Mouse (Mus musculus) C2C12 (cell line): ENCODE data around the gene Ddx56. TPM values are rescaled to one million over a fixed set of nuclear protein-coding genes. Genes with fewer than 3 reads are reported as not detected.
"Not testable (repeated sequence)": the region's sequence is repeated elsewhere in the genome, so short reads cannot be mapped to it uniquely, and the experiment has no call there.

Experiments
- H3K27me3 ChIP-seq: one replicate; pipeline ENCODE4 v1.6.1; 2011; ENCODE audit not compliant: control insufficient read depth, insufficient read depth, insufficient read length
- H3K36me3 ChIP-seq: one replicate; pipeline ENCODE4 v1.6.1; 2011; ENCODE audit not compliant: control insufficient read depth, insufficient read depth
- H3K4me3 ChIP-seq: one replicate; pipeline ENCODE4 v1.5.1; 2011; ENCODE audit warnings: mild to moderate bottlenecking, control low read depth; ENCODE audit not compliant: poor library complexity, insufficient read depth, severe bottlenecking
- H3K79me2 ChIP-seq: one replicate; pipeline ENCODE4 v1.6.1; 2011; ENCODE audit not compliant: control insufficient read depth, insufficient read depth
- H3K79me3 ChIP-seq: one replicate; pipeline ENCODE4 v1.6.1; 2011; ENCODE audit warnings: low read depth, control low read depth
- H3ac ChIP-seq: one replicate; pipeline ENCODE3; 2011; ENCODE audit warnings: low read depth; ENCODE audit not compliant: control insufficient read depth, insufficient read length
- CEBPB ChIP-seq: IDR thresholded peaks from one replicate; pipeline ENCODE4 v1.6.1; 2011; ENCODE audit warnings: low read depth, mild to moderate bottlenecking, control low read depth, moderate library complexity
- CTCF ChIP-seq: IDR thresholded peaks from one replicate; pipeline ENCODE4 v1.5.1; 2011; ENCODE audit not compliant: control insufficient read depth, insufficient read depth, insufficient read length
- FOSL1 ChIP-seq: IDR thresholded peaks from one replicate; pipeline ENCODE4 v1.8.0; 2011; ENCODE audit warnings: mild to moderate bottlenecking, low read length; ENCODE audit not compliant: poor library complexity, insufficient read depth, severe bottlenecking
- MAX ChIP-seq: IDR thresholded peaks from one replicate; pipeline ENCODE4 v1.6.1; 2011; ENCODE audit warnings: mild to moderate bottlenecking, control low read depth
- MYOD1 ChIP-seq: IDR thresholded peaks from one replicate; pipeline ENCODE4 v1.6.1; 2011; ENCODE audit warnings: low read depth; ENCODE audit not compliant: control insufficient read depth, insufficient read length
- MYOG ChIP-seq: IDR thresholded peaks from one replicate; pipeline ENCODE4 v1.6.1; 2011; ENCODE audit not compliant: control insufficient read depth, insufficient read length; ENCODE audit errors: extremely low read depth
- USF1 ChIP-seq: IDR thresholded peaks from one replicate; pipeline ENCODE4 v1.6.1; 2011; ENCODE audit warnings: low read depth, mild to moderate bottlenecking, control low read depth, moderate library complexity
- polyA plus RNA-seq: library from polyadenylated mRNA; unstranded; fragments of >200 nt; fragmentation: generic; extraction: Trizol; gene quantifications from one replicate; pipeline ENCODE4 v1.2.1, GENCODE M21; 2012; ENCODE audit warnings: missing spikeins

Ddx56 gene
- polyA plus RNA-seq, 1 experiment: 77.3 TPM

GRCm38 (mm10) chr11:6259413-6259812, 8.2 kb downstream of the Ddx56 start:
- peaks cover 2% of the 10 kb centered on the region for H3K79me3 ChIP-seq
- no peaks in the 10 kb centered on the region for H3K27me3 ChIP-seq
- TF ChIP-seq USF1 (no peak), MAX (no peak), MYOD1 (no peak), FOSL1 (no peak), MYOG (no peak), CEBPB (no peak), CTCF (no peak)
- no peak overlapping the region for H3ac ChIP-seq
- peaks cover 3% of the 10 kb centered on the region for H3K79me2 ChIP-seq
- no peak overlapping the region for H3K4me3 ChIP-seq
- peaks cover 68% of the 10 kb centered on the region for H3K36me3 ChIP-seq

GRCm38 (mm10) chr11:6256490-6257072, 11.0 kb downstream of the Ddx56 start:
- H3K36me3 ChIP-seq: peaks cover 39% of the 10 kb centered on the region
- peaks cover 6% of the 10 kb centered on the region for H3K27me3 ChIP-seq
- no peaks in the 10 kb centered on the region for H3K79me2 ChIP-seq
- H3K79me3 ChIP-seq: no peaks in the 10 kb centered on the region
- TF ChIP-seq MYOD1: no peak
- TF ChIP-seq CEBPB: no peak
- TF ChIP-seq MYOG: no peak
- no peak for TF ChIP-seq CTCF
- no peak for TF ChIP-seq USF1
- TF ChIP-seq MAX: no peak
- TF ChIP-seq FOSL1: no peak
- H3ac ChIP-seq: no peak overlapping the region
- no peak overlapping the region for H3K4me3 ChIP-seq

- H3K79me3 ChIP-seq, H3K4me3 ChIP-seq, H3K27me3 ChIP-seq, H3K79me2 ChIP-seq, H3ac ChIP-seq: not testable (repeated sequence)
- H3K36me3 ChIP-seq: peaks cover 21% of the 10 kb centered on the region
These were observed 13.0 kb downstream of the Ddx56 start for GRCm38 (mm10) chr11:6254602-6255001.

GRCm38 (mm10) chr11:6252824-6253223, 14.7 kb downstream of the Ddx56 start:
- Histone ChIP-seq H3ac (no peak overlapping the region), H3K4me3 (no peak overlapping the region), H3K27me3 (peaks cover 6% of the 10 kb centered on the region), H3K79me2 (no peaks in the 10 kb centered on the region), H3K79me3 (no peaks in the 10 kb centered on the region), H3K36me3 (peaks cover 3% of the 10 kb centered on the region)
- TF ChIP-seq FOSL1: no peak
- TF ChIP-seq MAX: no peak
- TF ChIP-seq CEBPB: no peak

GRCm38 (mm10) chr11:6252248-6252647, 15.3 kb downstream of the Ddx56 start:
- H3K79me3 ChIP-seq: no peaks in the 10 kb centered on the region
- no peaks in the 10 kb centered on the region for H3K36me3 ChIP-seq
- H3K79me2 ChIP-seq: no peaks in the 10 kb centered on the region
- no peak overlapping the region for H3K4me3 ChIP-seq
- TF ChIP-seq MYOG: no peak
- H3K27me3 ChIP-seq: peaks cover 6% of the 10 kb centered on the region
- H3ac ChIP-seq: no peak overlapping the region

GRCm38 (mm10) chr11:6244707-6245106, 22.9 kb downstream of the Ddx56 start:
- Histone ChIP-seq H3K79me2 (no peaks in the 10 kb centered on the region), H3ac (no peak overlapping the region), H3K36me3 (no peaks in the 10 kb centered on the region), H3K27me3 (no peaks in the 10 kb centered on the region), H3K4me3 (no peak overlapping the region), H3K79me3 (no peaks in the 10 kb centered on the region)
- no peak for TF ChIP-seq USF1
- TF ChIP-seq MYOD1: no peak
- no peak for TF ChIP-seq CTCF
- no peak for TF ChIP-seq MYOG
- no peak for TF ChIP-seq CEBPB
- TF ChIP-seq MAX: no peak
- TF ChIP-seq FOSL1: no peak
